Mouse (Mus musculus): ENCODE results near the gene Fgfr2.

GRCm38 (mm10) chr7:132315149-132316091 lies 807.7 kb downstream of the Fgfr2 start:
- no peak for TF ChIP-seq POLR2A (IDR thresholded peaks at IDR 0.05; ENCODE audit: low read depth, low read length)
- TF ChIP-seq CTCF (conservative IDR thresholded peaks at IDR 0.05; ENCODE audit: insufficient read depth, insufficient read length, low read depth, low read length): peak; percentile 60

All from kidney, adult 2 months (tissue).